Mouse (Mus musculus) frontal cortex, adult (tissue): Measurements from ENCODE around the gene Rngtt.
"Not testable (repeated sequence)": the region's sequence is repeated elsewhere in the genome, so short reads cannot be mapped to it uniquely, and the experiment has no call there.

Experiments
- ATAC-seq: cut with Nextera tagmentation; 2 replicates; pipeline ENCODE4 v1.9.2; 2017; ENCODE audit warnings: mild to moderate bottlenecking, moderate library complexity, mixed read lengths; ENCODE audit not compliant: low TSS enrichment

Rngtt gene

GRCm38 (mm10) chr4:33441864-33442263 is 131.8 kb downstream of the Rngtt start:
- peak; percentile 87 for ATAC-seq

DNA sequence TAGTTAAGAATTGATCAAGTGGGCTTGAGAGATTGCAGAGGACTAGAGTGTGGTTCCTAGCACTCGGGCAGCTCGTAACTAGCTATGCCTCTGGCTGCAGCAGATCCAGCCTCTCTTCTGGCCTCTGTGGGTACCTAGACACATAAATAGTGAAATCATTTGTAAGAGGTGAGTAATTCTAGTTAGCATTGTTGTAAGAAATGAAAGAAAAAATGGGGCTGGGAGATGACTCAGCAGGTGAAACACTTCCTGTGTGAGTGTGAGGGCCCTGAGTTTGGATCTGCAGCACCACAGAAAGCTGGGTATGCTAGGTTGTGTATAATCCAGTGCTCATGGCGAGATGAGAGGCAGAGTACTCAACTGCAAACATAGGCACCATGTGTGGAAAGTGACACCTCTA is 136.2 kb downstream of the Rngtt start:
- no peak for ATAC-seq

DNA sequence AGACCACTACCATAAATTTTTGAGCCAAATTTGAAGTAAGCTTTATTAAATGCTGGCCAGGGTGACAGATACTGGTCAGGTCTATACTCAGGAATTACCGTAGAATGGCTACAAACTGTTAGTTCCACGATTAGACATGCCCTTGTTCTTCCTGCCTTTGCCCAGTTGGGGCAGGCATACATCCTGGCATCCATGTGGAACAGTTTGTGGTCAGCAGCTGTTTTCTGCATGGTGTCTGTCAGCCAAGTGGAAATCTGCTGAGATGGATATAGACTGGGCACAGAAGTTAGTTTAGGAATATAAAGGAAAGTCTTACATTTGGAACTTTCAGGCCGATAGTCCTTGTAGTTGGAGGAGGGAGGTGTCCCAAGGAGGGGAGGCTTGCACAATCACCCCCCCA is 136.8 kb downstream of the Rngtt start:
- no peak for ATAC-seq

DNA sequence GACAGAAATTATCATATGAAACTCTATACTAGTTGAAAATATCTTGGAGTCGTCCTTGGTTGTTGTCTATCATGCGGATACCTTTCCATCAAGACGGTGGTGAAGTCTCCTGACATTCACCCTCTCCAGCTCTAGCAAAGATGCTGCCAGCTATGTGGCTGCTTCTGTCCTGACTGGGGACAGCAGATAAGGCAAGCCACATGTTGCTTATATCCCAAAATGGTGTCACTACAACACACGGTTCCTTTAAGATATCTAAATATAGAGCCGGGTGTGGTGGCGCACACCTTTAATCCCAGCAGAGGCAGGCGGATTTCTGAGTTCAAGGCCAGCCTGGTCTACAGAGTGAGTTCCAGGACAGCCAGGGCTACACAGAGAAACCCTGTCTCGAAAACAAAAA is 140.2 kb downstream of the Rngtt start:
- not testable (repeated sequence) for ATAC-seq

- ATAC-seq = peak; percentile 84
Observed at GRCm38 (mm10) chr4:33459851-33460250, 149.7 kb downstream of the Rngtt start.

GRCm38 (mm10) chr4:33464432-33464831 is 154.3 kb downstream of the Rngtt start:
- ATAC-seq = no peak

- ATAC-seq = no peak
Observed at GRCm38 (mm10) chr4:33465871-33466270, 155.8 kb downstream of the Rngtt start.

DNA sequence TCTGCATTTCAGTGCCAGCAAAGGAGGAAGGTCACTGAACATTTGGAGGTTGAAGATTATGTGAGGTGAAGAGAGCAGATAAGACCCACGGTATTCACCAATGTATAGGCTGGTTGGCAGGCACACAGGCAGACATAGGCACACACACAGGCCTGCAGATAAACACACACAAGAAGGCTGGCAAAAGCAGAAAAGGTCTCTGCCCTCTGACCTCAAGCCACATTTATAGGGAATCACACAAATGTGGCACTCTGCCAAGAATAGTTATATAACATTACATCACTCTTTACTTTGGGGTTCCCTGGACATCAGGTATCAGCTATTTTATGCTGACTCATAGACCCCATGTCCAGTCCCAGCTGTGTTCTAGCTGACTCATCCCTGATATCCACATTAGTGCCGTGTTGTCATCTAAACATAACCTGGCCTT is 156.9 kb downstream of the Rngtt start:
- no peak for ATAC-seq

DNA sequence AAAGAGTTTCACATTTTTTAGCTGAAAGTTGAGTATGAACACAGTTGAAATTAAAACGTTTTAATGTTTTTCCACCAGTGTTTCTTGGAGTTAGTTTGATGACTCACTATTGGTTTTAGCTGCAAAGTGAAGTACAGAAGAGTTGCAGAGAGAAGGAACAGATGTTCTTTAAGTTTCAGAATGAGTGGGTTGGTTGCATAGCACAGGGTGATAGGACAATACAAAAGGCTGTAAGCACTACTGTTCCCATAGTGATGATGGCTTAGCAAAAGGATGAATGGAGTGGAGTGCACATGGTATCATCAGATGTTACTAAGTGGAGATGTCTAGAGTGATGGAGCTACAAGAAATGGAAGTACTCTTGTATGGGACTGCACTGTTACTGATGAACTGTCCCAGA is 157.5 kb downstream of the Rngtt start:
- peak; percentile 99 for ATAC-seq

DNA sequence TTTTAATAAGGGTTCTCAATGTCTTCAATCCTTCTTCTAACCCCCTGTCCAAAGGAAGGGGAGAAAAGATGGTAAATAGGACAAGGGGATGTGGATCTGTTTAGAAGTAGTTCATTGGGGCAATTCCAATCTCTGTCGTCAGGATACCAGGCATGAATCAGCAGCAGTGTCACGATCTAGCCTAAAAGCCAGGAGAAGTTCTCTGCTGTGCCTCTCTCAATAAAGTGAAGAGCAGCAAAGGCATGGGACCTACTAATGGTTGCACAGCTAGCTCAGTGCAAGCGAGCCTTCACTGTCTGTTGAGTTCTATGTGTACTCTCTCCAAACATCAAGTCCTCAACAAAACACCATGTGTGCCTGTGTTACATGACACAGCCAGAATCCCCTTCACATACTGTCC is 158.0 kb downstream of the Rngtt start:
- ATAC-seq = no peak

- no peak for ATAC-seq
Observed at GRCm38 (mm10) chr4:33470671-33471302, 160.7 kb downstream of the Rngtt start.

DNA sequence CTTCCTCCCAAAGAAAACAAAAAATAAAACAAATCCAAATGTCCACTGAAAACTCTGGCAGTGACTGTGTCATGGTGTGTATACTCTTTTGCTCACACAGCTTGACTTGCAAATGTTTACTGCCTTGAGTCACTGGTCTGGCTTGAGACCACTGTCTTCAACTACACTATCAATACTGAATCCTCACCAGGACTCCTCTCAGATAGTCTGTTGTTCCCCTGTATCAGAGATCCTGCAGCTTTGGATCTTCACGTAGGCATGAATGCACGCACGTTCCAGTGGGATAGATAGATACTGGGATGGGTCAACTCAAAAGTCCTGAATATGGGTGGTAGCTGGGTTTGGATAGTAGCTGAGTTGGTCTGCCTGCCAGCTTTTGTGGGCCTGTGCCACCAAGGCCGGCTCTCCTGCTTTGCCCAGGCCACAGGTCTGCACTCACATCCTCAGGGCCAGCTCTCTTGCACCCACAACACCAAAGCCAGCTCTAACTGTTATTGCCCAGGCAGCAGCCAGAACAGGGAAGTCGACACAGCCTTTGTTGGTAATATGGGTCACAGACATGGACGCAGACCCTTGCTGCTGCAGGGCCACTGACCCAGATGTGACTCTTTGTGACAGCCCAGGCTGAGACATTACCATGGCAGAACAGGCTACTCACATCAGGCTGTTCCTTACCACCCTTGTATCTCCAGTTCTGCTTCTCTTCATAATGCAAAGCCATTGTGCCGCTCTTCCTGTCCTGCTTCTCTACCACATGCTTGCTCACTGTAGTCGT is 168.1 kb downstream of the Rngtt start:
- ATAC-seq = no peak

DNA sequence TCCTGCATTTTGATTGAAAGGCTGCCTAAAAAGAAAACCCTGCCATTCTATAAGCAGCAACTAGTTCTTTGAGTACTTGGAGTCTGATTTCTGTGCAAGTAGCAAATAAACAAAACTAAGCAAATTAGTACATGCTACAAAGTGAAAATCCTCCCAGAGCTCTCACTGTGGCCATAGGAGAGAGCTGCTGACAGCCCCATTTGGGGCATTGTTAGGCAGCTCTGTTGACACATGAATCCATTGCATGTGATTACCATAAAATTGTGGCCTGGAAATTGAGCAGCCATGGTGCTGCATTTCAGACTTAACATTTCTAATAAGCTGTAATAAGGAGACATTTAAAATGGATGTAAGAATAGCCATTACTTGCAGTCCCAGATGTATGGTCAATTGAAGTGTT is 171.6 kb downstream of the Rngtt start:
- ATAC-seq = no peak

GRCm38 (mm10) chr4:33486050-33486449 is 175.9 kb downstream of the Rngtt start:
- no peak for ATAC-seq

DNA sequence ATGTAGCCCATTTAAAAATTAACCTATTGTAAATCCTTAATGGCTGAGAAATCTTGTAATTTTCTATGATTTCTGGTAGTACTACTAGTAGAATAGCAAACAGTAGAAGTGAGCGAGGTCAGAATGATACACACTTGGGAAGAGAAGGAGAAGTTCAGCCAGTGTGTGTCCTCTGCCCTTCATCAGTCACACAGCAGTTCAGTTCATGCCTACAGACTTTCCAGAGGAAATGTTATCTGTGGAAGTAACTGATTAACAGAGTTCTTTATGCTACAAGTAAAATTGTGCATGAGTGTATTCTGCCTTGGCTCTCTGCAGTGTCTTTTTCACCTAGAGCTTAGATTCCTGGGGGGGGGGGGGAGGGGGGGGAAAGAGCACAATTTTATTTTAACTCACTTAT is 181.0 kb downstream of the Rngtt start:
- ATAC-seq = no peak

- ATAC-seq = no peak
Observed at GRCm38 (mm10) chr4:33494377-33494776, 184.3 kb downstream of the Rngtt start.

DNA sequence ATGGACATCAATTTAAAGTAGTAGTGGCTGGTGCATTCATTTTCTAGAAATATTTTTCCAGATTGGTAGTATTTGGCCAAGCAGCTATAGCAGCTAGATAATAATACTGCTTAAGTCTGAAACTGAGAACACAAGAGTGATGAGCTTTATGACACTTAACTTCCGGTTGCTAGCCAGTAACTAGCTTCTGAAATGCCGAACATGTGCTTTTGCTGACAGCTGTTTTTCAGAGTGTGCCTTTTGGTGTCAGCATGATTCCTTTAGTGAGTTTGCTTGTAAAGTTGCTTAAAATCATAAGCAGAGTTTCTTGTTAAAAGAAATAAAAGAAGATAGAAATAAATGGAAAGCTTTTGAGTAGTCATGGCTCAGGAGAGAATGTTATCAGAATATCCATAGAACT is 186.9 kb downstream of the Rngtt start:
- ATAC-seq = no peak

- no peak for ATAC-seq
Observed at GRCm38 (mm10) chr4:33497657-33498056, 187.5 kb downstream of the Rngtt start.

GRCm38 (mm10) chr4:33498160-33498874 is 188.2 kb downstream of the Rngtt start:
- ATAC-seq = peak; percentile 75

DNA sequence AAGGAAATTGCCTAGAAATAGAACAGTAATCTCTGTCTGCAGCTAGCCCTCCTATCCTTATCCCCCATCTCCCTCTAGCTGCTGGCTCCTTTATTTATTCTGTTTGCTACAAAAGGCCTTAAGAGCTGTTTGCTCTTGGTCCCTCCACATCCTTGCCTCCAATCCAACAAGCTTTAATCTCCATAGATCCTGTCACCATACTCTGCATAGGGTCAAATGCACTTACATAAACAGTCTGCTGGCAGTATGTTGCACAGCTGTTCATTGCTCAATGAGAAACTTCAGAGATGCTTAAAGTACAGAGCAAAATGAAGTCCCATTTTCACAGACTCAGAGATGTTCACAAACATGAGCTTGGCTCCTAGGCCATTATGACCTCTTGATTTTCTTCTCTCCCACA is 196.5 kb downstream of the Rngtt start:
- ATAC-seq = no peak

DNA sequence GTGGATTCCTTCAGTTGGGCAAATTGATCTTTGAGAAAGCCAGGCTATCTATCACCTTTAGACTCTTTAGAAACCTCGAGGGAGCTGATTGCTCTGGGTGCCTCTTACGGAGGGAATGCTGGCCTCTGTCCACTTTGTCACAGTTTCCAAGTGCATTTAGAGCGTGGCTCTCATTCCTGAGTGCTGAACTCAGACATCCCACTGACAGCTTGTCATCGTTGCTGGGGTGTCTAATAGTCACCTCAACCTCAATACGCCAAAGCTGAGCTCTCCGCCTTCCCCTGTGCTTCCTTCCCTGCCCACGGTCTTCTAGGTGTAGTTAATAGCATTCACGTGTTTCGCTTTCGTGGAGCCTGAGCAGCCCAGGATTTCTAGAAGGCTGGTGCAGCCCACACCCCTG is 200.4 kb downstream of the Rngtt start:
- no peak for ATAC-seq

- ATAC-seq = no peak
Observed at GRCm38 (mm10) chr4:33513421-33513820, 203.3 kb downstream of the Rngtt start.
